Mouse (Mus musculus) embryonic facial prominence, embryonic 15.5 days (tissue): ENCODE results near the gene Ptgir. TPM values are rescaled to one million over a fixed set of nuclear protein-coding genes. Genes with fewer than 3 reads are reported as not detected.

ENCODE experiments used
- ATAC-seq: fragments of 200-750 bp; cut with Nextera tagmentation; 2 replicates; pipeline ENCODE4 v1.8.0; 2017; ENCODE audit warnings: low read depth, moderate TSS enrichment; ENCODE audit not compliant: insufficient number of reproducible peaks, low FRiP score, low TSS enrichment
- H3K27ac ChIP-seq: fragments of 300-500 bp; sonication (generic); replicated peaks from 2 replicates; pipeline ENCODE4 v1.5.1; 2015; ENCODE audit warnings: mild to moderate bottlenecking, inconsistent platforms
- H3K27me3 ChIP-seq: fragments of 300-500 bp; sonication (generic); 2 replicates; pipeline ENCODE4 v1.6.1; 2015; ENCODE audit warnings: inconsistent platforms
- H3K36me3 ChIP-seq: fragments of 300-500 bp; sonication (generic); 2 replicates; pipeline ENCODE4 v1.6.1; 2015; ENCODE audit warnings: mild to moderate bottlenecking, inconsistent platforms
- H3K4me1 ChIP-seq: fragments of 300-500 bp; sonication (generic); 2 replicates; pipeline ENCODE4 v1.6.1; 2015; ENCODE audit warnings: inconsistent platforms
- H3K4me2 ChIP-seq: fragments of 300-500 bp; sonication (generic); replicated peaks from 2 replicates; pipeline ENCODE4 v1.6.1; 2015; ENCODE audit warnings: mild to moderate bottlenecking, inconsistent platforms
- H3K4me3 ChIP-seq: fragments of 300-500 bp; sonication (generic); replicated peaks from 2 replicates; pipeline ENCODE4 v1.5.1; 2015; ENCODE audit warnings: mild to moderate bottlenecking, inconsistent platforms
- H3K9ac ChIP-seq: fragments of 300-500 bp; sonication (generic); 2 replicates; pipeline ENCODE4 v1.6.1; 2015; ENCODE audit warnings: inconsistent platforms
- H3K9me3 ChIP-seq: fragments of 300-500 bp; sonication (generic); replicated peaks from 2 replicates; pipeline ENCODE4 v1.6.1; 2016; ENCODE audit warnings: inconsistent platforms
- WGBS: fragments of 180-500 bp; shearing (Covaris S2); methylation state at CpG from one replicate; pipeline ENCODE4 v1.1.7; 2015; 5-methylcytosine and 5-hydroxymethylcytosine counted together
- polyA plus RNA-seq: library from polyadenylated mRNA; unstranded; fragments of >200 nt; fragmentation: Nextera tagmentation; extraction: Ambion mirVana; gene quantifications from 2 replicates; pipeline ENCODE4 v1.2.1, GENCODE M21; 2015

The Ptgir gene
- polyA plus RNA-seq, 1 experiment from 2014 or later: 3.1 TPM

DNA sequence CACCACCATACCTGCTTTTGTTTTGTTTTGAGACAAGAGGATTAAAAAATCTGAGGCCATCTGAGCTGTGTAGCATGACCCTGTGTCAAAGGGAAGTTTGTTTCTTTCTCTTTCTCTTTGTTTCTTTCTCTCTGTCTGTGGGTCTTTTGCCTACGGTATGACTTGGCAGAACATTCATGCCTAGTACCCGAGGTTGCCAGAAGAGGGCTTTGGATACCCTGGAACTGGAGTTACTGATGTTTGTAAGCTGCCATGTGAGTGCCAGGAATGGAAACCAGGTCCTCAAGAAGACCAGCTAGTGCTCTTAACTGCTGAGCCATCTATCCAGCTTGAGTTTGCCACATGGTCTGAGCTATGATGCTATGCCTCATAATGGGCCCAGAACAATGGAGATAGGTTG is 22.1 kb downstream of the Ptgir start:
- H3K4me1 ChIP-seq: 0 out of 2 replicates have a peak, but pooled peaks cover 3% of the 10 kb centered on the region
- H3K9ac ChIP-seq: no peak overlapping the region
- 53% methylated on average over 2 of the region's 2 CpGs for WGBS
- no peaks in the 10 kb centered on the region for H3K27me3 ChIP-seq
- H3K4me2 ChIP-seq: no peak overlapping the region
- H3K36me3 ChIP-seq: no peaks in the 10 kb centered on the region
- H3K27ac ChIP-seq: no peak overlapping the region
- H3K4me3 ChIP-seq: no peak overlapping the region
- no peaks in the 10 kb centered on the region for H3K9me3 ChIP-seq
- ATAC-seq: no peak

DNA sequence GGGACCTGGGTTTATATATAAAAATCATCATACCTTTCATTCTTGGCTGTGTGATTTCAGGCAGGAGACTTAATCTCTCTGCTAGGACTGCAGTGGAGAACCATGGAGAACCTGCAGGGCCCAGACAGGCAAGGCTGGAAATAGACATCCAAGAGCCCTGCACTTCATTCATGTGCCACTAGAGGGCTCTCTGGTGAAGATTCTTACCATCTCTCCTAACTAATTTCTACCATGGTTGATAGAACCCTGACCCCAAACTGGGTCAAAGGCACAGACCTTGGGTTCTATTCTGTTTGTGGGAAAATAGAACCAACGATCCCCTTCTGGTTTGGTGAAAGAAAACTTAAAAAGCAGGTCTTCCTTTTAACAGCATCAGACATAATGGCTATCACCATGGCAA is 24.6 kb downstream of the Ptgir start:
- 11% methylated on average over 1 of the region's 1 CpGs for WGBS
- no peak for ATAC-seq
- H3K4me1 ChIP-seq: 0 out of 2 replicates have a peak, but pooled peaks cover 3% of the 10 kb centered on the region

DNA sequence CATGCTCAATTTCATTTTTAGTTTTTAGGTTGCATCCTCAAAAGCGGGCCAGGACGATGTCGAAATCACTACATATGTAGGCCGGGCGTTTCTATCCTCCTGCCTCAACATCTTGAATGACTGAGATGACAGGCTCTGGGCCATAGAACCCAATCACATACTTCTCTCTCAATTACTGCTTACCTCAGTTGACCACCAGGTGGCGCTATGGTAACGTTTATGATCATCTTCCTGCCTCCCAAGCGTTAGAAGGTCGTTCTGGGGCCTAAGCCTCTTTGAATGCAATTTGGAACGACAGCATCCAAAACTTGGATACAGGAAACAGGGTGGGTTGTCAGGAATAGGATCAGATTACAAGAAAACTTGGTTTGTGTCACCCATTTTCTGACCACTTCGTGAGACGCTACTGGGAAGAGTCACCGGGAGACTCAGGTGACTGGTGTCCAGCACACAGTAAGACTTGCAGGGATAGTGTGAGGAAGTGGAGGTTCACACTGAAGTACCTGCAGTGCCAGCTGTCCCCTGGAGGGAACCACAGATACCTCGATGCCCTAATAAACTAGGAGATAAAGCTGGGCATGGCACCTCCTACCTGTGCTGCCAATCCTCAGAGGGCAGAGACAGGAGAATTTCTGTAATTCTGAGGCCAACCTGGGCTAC is 25.8 kb downstream of the Ptgir start:
- H3K36me3 ChIP-seq: no peaks in the 10 kb centered on the region
- 16% methylated on average over 14 of the region's 14 CpGs for WGBS
- no peak overlapping the region for H3K9ac ChIP-seq
- H3K4me3 ChIP-seq: no peak overlapping the region
- H3K4me2 ChIP-seq: no peak overlapping the region
- H3K9me3 ChIP-seq: no peaks in the 10 kb centered on the region
- 0 out of 2 replicates have a peak, but pooled peaks cover 3% of the 10 kb centered on the region for H3K4me1 ChIP-seq
- no peak overlapping the region for H3K27ac ChIP-seq
- ATAC-seq: no peak
- H3K27me3 ChIP-seq: no peaks in the 10 kb centered on the region

More for the DNA sequence above, 24.6 kb downstream of the Ptgir start:
- Histone ChIP-seq H3K27me3 (no peaks in the 10 kb centered on the region), H3K36me3 (no peaks in the 10 kb centered on the region), H3K27ac (no peak overlapping the region), H3K4me2 (no peak overlapping the region), H3K9ac (no peak overlapping the region), H3K9me3 (no peaks in the 10 kb centered on the region), H3K4me3 (no peak overlapping the region)

GRCm38 (mm10) chr7:16932704-16933577 is 26.7 kb downstream of the Ptgir start:
- Histone ChIP-seq H3K36me3 (no peaks in the 10 kb centered on the region), H3K4me2 (no peak overlapping the region), H3K27ac (no peak overlapping the region), H3K4me1 (0 out of 2 replicates have a peak, but pooled peaks cover 3% of the 10 kb centered on the region), H3K9me3 (no peaks in the 10 kb centered on the region), H3K9ac (no peak overlapping the region), H3K27me3 (no peaks in the 10 kb centered on the region), H3K4me3 (no peak overlapping the region)
- 41% methylated on average over 14 of the region's 14 CpGs for WGBS
- 0 out of 2 replicates have a peak, but pooled peaks have one; percentile 40 for ATAC-seq

GRCm38 (mm10) chr7:16937312-16937711 is 31.0 kb downstream of the Ptgir start:
- Histone ChIP-seq H3K36me3 (no peaks in the 10 kb centered on the region), H3K9me3 (no peaks in the 10 kb centered on the region), H3K27me3 (no peaks in the 10 kb centered on the region), H3K4me3 (no peak overlapping the region), H3K4me2 (no peak overlapping the region), H3K4me1 (peaks cover 16% of the 10 kb centered on the region), H3K9ac (no peak overlapping the region), H3K27ac (no peak overlapping the region)
- WGBS: 47% methylated on average over 4 of the region's 4 CpGs
- ATAC-seq: no peak

- Histone ChIP-seq H3K36me3 (no peaks in the 10 kb centered on the region), H3K9ac (no peak overlapping the region), H3K4me1 (peaks cover 15% of the 10 kb centered on the region), H3K27me3 (no peaks in the 10 kb centered on the region), H3K27ac (no peak overlapping the region), H3K4me2 (no peak overlapping the region), H3K9me3 (no peaks in the 10 kb centered on the region), H3K4me3 (no peak overlapping the region)
- ATAC-seq: no peak
- 66% methylated on average over 17 of the region's 17 CpGs for WGBS
Measured at GRCm38 (mm10) chr7:16938117-16938791, 32.0 kb downstream of the Ptgir start.

DNA sequence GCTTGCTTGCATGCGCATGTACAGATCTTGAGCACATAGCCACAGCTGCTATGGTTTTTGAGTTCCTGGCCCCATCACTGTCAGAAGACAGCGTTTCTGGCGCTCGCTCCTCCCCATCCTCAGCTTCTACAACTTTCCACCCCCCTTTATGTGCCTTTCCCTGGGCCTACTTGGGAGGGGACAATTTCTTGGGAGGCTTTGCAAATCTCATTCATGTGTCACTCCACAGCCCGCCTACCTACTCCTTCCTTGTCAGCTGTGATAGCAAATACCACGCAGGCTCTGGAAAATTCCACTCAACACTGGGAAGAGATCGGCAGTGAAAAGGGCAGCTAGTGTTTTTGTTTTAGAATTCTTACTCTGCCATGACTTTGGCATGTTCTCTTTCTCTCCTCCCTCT is 34.0 kb downstream of the Ptgir start:
- no peak overlapping the region for H3K4me3 ChIP-seq
- peak overlapping the region; percentile 73 for H3K27ac ChIP-seq
- no peak for ATAC-seq
- peaks cover 3% of the 10 kb centered on the region; the same call in 1 of the 2 replicates for H3K27me3 ChIP-seq
- 21% methylated on average over 7 of the region's 7 CpGs for WGBS
- no peak overlapping the region for H3K9ac ChIP-seq
- H3K36me3 ChIP-seq: no peaks in the 10 kb centered on the region
- no peak overlapping the region for H3K4me2 ChIP-seq
- H3K9me3 ChIP-seq: no peaks in the 10 kb centered on the region
- H3K4me1 ChIP-seq: peaks cover 31% of the 10 kb centered on the region

GRCm38 (mm10) chr7:16942861-16943260 is 36.6 kb downstream of the Ptgir start:
- no peaks in the 10 kb centered on the region for H3K9me3 ChIP-seq
- H3K27ac ChIP-seq: no peak overlapping the region
- 57% methylated on average over 4 of the region's 4 CpGs for WGBS
- no peak for ATAC-seq
- H3K4me2 ChIP-seq: no peak overlapping the region
- peaks cover 55% of the 10 kb centered on the region for H3K4me1 ChIP-seq
- no peak overlapping the region for H3K9ac ChIP-seq
- H3K36me3 ChIP-seq: no peaks in the 10 kb centered on the region
- H3K4me3 ChIP-seq: no peak overlapping the region
- peaks cover 28% of the 10 kb centered on the region for H3K27me3 ChIP-seq

GRCm38 (mm10) chr7:16944061-16944807 is 37.9 kb downstream of the Ptgir start, which contains the start of gene Pnmal2:
Gene Pnmal2 (plus strand): TSS chr7:16944682.
- peaks cover 62% of the 10 kb centered on the region for H3K4me1 ChIP-seq
- H3K36me3 ChIP-seq: no peaks in the 10 kb centered on the region
- peak; percentile 87 for ATAC-seq
- 16% methylated on average over 36 of the region's 36 CpGs for WGBS
- H3K27me3 ChIP-seq: peaks cover 42% of the 10 kb centered on the region
- peak within 1 kb of the TSS; percentile 65; the same call in 1 of the 2 replicates for H3K27ac ChIP-seq
- H3K9ac ChIP-seq: peak within 1 kb of the TSS; percentile 69
- H3K4me2 ChIP-seq: peak within 1 kb of the TSS; percentile 81
- no peaks in the 10 kb centered on the region for H3K9me3 ChIP-seq
- H3K4me3 ChIP-seq: peak within 1 kb of the TSS; percentile 57

DNA sequence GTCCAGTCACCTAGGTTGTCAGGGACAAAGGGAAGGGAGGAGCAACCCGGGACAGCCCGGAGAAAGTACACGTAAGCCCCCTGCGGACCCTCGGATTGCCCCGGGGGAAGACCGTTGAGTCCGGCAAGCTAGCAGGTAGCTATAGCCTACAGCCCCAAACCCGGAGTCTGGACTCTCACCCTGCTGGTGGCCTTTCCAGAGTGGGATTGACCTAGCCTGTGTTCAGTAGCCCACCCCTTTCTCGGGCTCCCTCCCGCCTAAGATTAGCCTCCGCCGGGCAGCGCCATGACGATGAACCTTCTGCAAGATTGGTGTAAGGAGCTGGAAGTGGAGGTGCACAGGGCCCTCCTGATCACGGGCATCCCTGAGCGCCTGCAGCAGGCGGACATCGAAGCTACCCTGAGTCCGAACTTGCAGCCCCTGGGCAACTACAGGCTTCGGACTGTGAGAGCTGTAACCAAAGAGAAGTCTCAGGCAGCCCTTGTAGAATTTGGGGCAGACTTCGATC is 38.6 kb downstream of the Ptgir start:
- no peaks in the 10 kb centered on the region for H3K9me3 ChIP-seq
- peaks cover 43% of the 10 kb centered on the region for H3K27me3 ChIP-seq
- peak overlapping the region; percentile 65; the same call in 1 of the 2 replicates for H3K27ac ChIP-seq
- WGBS: 1% methylated on average over 22 of the region's 22 CpGs
- peak overlapping the region; percentile 69 for H3K9ac ChIP-seq
- peak; percentile 12; the same call in 1 of the 2 replicates for ATAC-seq
- H3K4me1 ChIP-seq: peaks cover 65% of the 10 kb centered on the region
- peak overlapping the region; percentile 57 for H3K4me3 ChIP-seq
- peak overlapping the region; percentile 81 for H3K4me2 ChIP-seq
- no peaks in the 10 kb centered on the region for H3K36me3 ChIP-seq
